Comparison of ENCODE assay signal across 20 mouse cellular contexts in genomic region chr9:37390891-37391290, GRCm38 (mm10). TPM values are rescaled to one million over a fixed set of nuclear protein-coding genes. Genes with fewer than 3 reads are reported as not detected.
A peak's percentile ranks its signal among the peaks of the same experiment; 100 is the strongest.
DNase-seq lines count a peak whose midpoint lies in the region; TF ChIP-seq lines count a peak whose summit lies in the region.
"Had no signal": no experiment of that assay in that cellular context is flagged by ENCODE, and none has a peak within 500 bp of the region (broad histone marks: within the 10 kb centered on the region; RNA-seq: fewer than 3 reads in every experiment).

No protein-coding gene starts in this region.

- H3K36me3 ChIP-seq in ES-E14 (ENCODE audit: control insufficient read depth, insufficient read depth, low read length, poor library complexity, severe bottlenecking), result no peaks in the 10 kb centered on the region; the same call in 1 of the 2 replicates
- H3K36me3 ChIP-seq in midbrain, embryonic 10.5 days, result no peaks in the 10 kb centered on the region
- H3K36me3 ChIP-seq: embryonic facial prominence, embryonic 10.5 days; embryonic facial prominence, embryonic 12.5 days; forebrain, embryonic 15.5 days had no signal

- DNase-seq in ES-CJ7 (ENCODE audit: low read depth, low spot score) (peak; percentile 88), ES-E14 (ENCODE audit: low read depth, low spot score) (no peak), ZHBTc4 (ENCODE audit: low read depth, low spot score) (peak; percentile 44)
- DNase-seq in cerebellum, adult 9-11 months, result no peak
- DNase-seq in midbrain, embryonic 10.5 days (ENCODE audit: low spot score), result no peak
- DNase-seq: adrenal gland, adult 2 months; adrenal gland, postnatal 10 days; adrenal gland, postnatal 25 days; cerebellum, adult 11 months; cerebellum, adult 18-20 months; cerebellum, adult 8-10 months; cerebellum, postnatal 10 days; cerebellum, postnatal 25 days; forebrain, postnatal 0 days had no signal

- H3K27me3 ChIP-seq in midbrain, embryonic 10.5 days (ENCODE audit: low read depth, poor library complexity, severe bottlenecking), result peaks cover 8% of the 10 kb centered on the region
- H3K27me3 ChIP-seq: forebrain, embryonic 15.5 days had no signal

- H3K27ac ChIP-seq in ES-E14 (ENCODE audit: insufficient read depth, low read depth, low read length, poor library complexity, severe bottlenecking), result peak overlapping the region; percentile 53; the same call in 1 of the 2 replicates
- no peak overlapping the region for H3K27ac ChIP-seq in midbrain, embryonic 10.5 days (replicated peaks)
- H3K27ac ChIP-seq: embryonic facial prominence, embryonic 10.5 days; embryonic facial prominence, embryonic 12.5 days; forebrain, embryonic 13.5 days; forebrain, embryonic 15.5 days had no signal

- in situ Hi-C loops in ES-E14 (cut with MboI; ENCODE audit: low sequenced_read_pairs in 2 of 2, unreplicated experiment in 2 of 2), result no loop called here

- H3K9me3 ChIP-seq in ES-E14 (ENCODE audit: control insufficient read depth, insufficient read depth, low read depth, low read length), result no peaks in the 10 kb centered on the region
- H3K9me3 ChIP-seq in midbrain, embryonic 10.5 days (replicated peaks), result no peaks in the 10 kb centered on the region
- H3K9me3 ChIP-seq: embryonic facial prominence, embryonic 10.5 days; embryonic facial prominence, embryonic 12.5 days; forebrain, embryonic 13.5 days; forebrain, embryonic 15.5 days had no signal

- H3K9ac ChIP-seq in ES-E14 (ENCODE audit: insufficient read depth, low read depth, low read length, poor library complexity, severe bottlenecking), result no peak overlapping the region
- H3K9ac ChIP-seq: embryonic facial prominence, embryonic 12.5 days; forebrain, embryonic 13.5 days; forebrain, embryonic 15.5 days; forebrain, postnatal 0 days had no signal

- no peak overlapping the region for H3K4me3 ChIP-seq in ES-E14 (ENCODE audit: insufficient read depth in 1 of 2, low read depth in 1 of 2, low read length in 2 of 2, poor library complexity in 1 of 2, severe bottlenecking in 1 of 2)
- H3K4me3 ChIP-seq in midbrain, embryonic 10.5 days, result no peak overlapping the region
- H3K4me3 ChIP-seq: embryonic facial prominence, embryonic 10.5 days; embryonic facial prominence, embryonic 12.5 days; forebrain, embryonic 13.5 days; forebrain, embryonic 15.5 days had no signal

- 73% methylated on average over 2 of the region's 2 CpGs for WGBS in midbrain, embryonic 10.5 days

- peaks cover 14 to 29% of the 10 kb centered on the region in 2 experiments for H3K4me1 ChIP-seq in ES-E14 (ENCODE audit: control insufficient read depth in 2 of 2, insufficient read depth in 2 of 2, low read length in 2 of 2, poor library complexity in 1 of 2)
- H3K4me1 ChIP-seq in midbrain, embryonic 10.5 days, result peaks cover 5% of the 10 kb centered on the region
- H3K4me1 ChIP-seq: embryonic facial prominence, embryonic 10.5 days; embryonic facial prominence, embryonic 12.5 days; forebrain, embryonic 13.5 days; forebrain, embryonic 15.5 days had no signal

TF ChIP-seq in ES-E14, 5 proteins besides CTCF, POLR2A, EP300 and RAD21:
- TF ChIP-seq ZC3H11A (IDR thresholded peaks at IDR 0.05; ENCODE audit: borderline replicate concordance, low read depth, low read length) (no peak), HCFC1 (IDR thresholded peaks at IDR 0.05; ENCODE audit: borderline replicate concordance, insufficient read depth, low read length) (no peak), ZNF384 (IDR thresholded peaks at IDR 0.05; ENCODE audit: low read depth, low read length) (no peak), MAFK (IDR thresholded peaks at IDR 0.05; ENCODE audit: insufficient read depth, low read depth, low read length) (no peak), CHD2 (IDR thresholded peaks at IDR 0.05; ENCODE audit: low read depth, low read length) (no peak)
TF ChIP-seq in ES-E14: peak in this region for 0.

RNA-seq across cellular contexts. Expression of gene Robo4, which starts 10.8 kb away (rescaled TPM):
- 10.8 and 11.2 TPM in 2 replicates for total RNA-seq in ES-E14 (2012; rRNA removed)
- polyA plus RNA-seq in midbrain, embryonic 10.5 days (2016; fragmentation: Nextera tagmentation; extraction: Ambion mirVana), result 5.6 and 6.0 TPM in 2 replicates
- total RNA-seq: MEL had no signal
- polyA plus RNA-seq: C2C12 had no signal

RNA-seq across cellular contexts. Expression of gene Hepacam, which starts 23.7 kb away (rescaled TPM):
- 0.32 and 0.36 TPM in 2 replicates for total RNA-seq in ES-E14 (2012; rRNA removed)
- polyA plus RNA-seq in midbrain, embryonic 10.5 days (2016; fragmentation: Nextera tagmentation; extraction: Ambion mirVana), result 0.04 and 0.05 TPM in 2 replicates
- polyA plus RNA-seq: embryonic facial prominence, embryonic 12.5 days had no signal

RNA-seq across cellular contexts. Expression of gene Robo3, which starts 42.2 kb away (rescaled TPM):
- total RNA-seq in ES-E14 (2012; rRNA removed), result 1.2 and 1.4 TPM in 2 replicates
- 13.1 and 36.6 TPM in 2 replicates for polyA plus RNA-seq in midbrain, embryonic 10.5 days (2016; fragmentation: Nextera tagmentation; extraction: Ambion mirVana)
- total RNA-seq: MEL had no signal

RNA-seq across cellular contexts. Expression of gene Ccdc15, which starts 42.7 kb away (rescaled TPM):
- 6.7 and 6.9 TPM in 2 replicates for total RNA-seq in ES-E14 (2012; rRNA removed)
- 11.7 and 13.1 TPM in 2 replicates for polyA plus RNA-seq in midbrain, embryonic 10.5 days (2016; fragmentation: Nextera tagmentation; extraction: Ambion mirVana)

Comparison
In these comparisons a context has a peak if more than half of its experiments do, and no peak if none do; other contexts are left out.
1. DNase-seq: peak in ES-CJ7 (single experiment) and ZHBTc4 (single experiment); none in ES-E14 (single experiment), cerebellum, adult 9-11 months (single experiment) and midbrain, embryonic 10.5 days (single experiment).